Mouse (Mus musculus): ENCODE data around the gene Slc34a3.

- TF ChIP-seq POLR2A (IDR thresholded peaks at IDR 0.05; ENCODE audit: control insufficient read depth in 1 of 2, insufficient read depth in 1 of 2, low read depth in 1 of 2, low read length in 2 of 2, poor library complexity in 1 of 2) (no peak), CTCF (IDR thresholded peaks at IDR 0.05 in 2 of 3, conservative IDR thresholded peaks at IDR 0.05 in 1 of 3; ENCODE audit: control insufficient read depth in 1 of 3, insufficient read depth in 1 of 3, low read depth in 2 of 3, low read length in 3 of 3, poor library complexity in 1 of 3, severe bottlenecking in 1 of 3) (no peak), EP300 (IDR thresholded peaks at IDR 0.05; ENCODE audit: low read depth in 1 of 2, low read length in 2 of 2) (no peak), BHLHE40 (IDR thresholded peaks at IDR 0.05; ENCODE audit: borderline replicate concordance, low read depth, low read length) (no peak), NRF1 (IDR thresholded peaks at IDR 0.05; ENCODE audit: insufficient read depth, low read depth, low read length, poor library complexity, severe bottlenecking) (no peak), MAZ (IDR thresholded peaks at IDR 0.05; ENCODE audit: low read depth, low read length) (no peak), GATA1 (IDR thresholded peaks at IDR 0.05; ENCODE audit: low read depth, low read length) (no peak)
Observed at GRCm38 (mm10) chr2:25267746-25268309, 33.7 kb upstream of the Slc34a3 start.
